ENCODE assay signal across 9 mouse cellular contexts in the genomic region with DNA sequence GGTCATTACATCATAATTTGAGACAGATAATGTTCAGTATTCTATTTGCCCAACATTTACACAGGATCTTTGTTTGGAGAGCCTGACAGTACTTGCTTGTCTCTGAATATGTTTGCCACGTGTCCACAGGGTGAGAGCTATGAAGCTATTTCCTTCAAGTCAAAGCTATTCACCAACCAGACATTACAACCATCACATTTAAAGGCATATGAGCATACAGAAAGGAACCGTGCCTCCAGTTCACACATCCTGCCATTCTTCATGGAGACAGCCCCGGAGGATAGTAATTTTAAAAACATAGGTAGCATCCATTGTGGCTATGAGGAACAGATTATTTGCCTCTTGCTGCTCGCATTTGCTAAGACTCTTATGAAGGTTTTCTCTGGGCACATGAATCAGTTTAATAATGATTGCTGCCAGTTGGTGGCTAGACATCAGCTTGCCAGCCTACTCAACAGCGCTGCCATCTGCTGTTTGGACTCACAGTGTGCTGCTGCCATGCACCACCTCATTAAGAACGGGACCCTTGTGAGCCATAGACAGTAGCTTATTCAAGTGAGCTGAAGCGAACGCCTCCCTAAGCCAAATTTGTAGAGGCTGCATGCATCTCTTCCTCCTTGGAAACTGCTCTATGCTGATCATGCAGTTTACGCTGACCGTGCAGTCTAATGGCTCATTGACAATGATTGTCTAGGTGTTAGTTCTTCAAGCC.
DNase-seq lines count a peak whose midpoint lies in the region; ATAC-seq lines count a peak whose summit lies in the region.
"Had no signal": no experiment of that assay in that cellular context is flagged by ENCODE, and none has a peak within 500 bp of the region (broad histone marks: within the 10 kb centered on the region; RNA-seq: fewer than 3 reads in every experiment).

No protein-coding gene starts in this region.

- 29% methylated on average over 10 of the region's 10 CpGs for WGBS in neural tube, embryonic 14.5 days

- no peak overlapping the region for H3K9ac ChIP-seq in neural tube, embryonic 14.5 days (replicated peaks; ENCODE audit: low read depth, low read length)
- H3K9ac ChIP-seq: limb, embryonic 15.5 days had no signal

- no peaks in the 10 kb centered on the region for H3K36me3 ChIP-seq in neural tube, embryonic 14.5 days (ENCODE audit: control insufficient read depth, insufficient read depth, low read length)
- H3K36me3 ChIP-seq: limb, embryonic 15.5 days had no signal

- H3K9me3 ChIP-seq in neural tube, embryonic 14.5 days (ENCODE audit: control insufficient read depth, low read length), result no peaks in the 10 kb centered on the region
- H3K9me3 ChIP-seq: limb, embryonic 15.5 days had no signal

- H3K27ac ChIP-seq in neural tube, embryonic 14.5 days (ENCODE audit: low read depth, low read length), result no peak overlapping the region
- H3K27ac ChIP-seq: limb, embryonic 15.5 days had no signal

- H3K4me2 ChIP-seq in neural tube, embryonic 14.5 days (ENCODE audit: low read depth, low read length), result peak overlapping the region; percentile 5
- H3K4me2 ChIP-seq: limb, embryonic 15.5 days had no signal

- H3K4me1 ChIP-seq in neural tube, embryonic 14.5 days (ENCODE audit: control insufficient read depth, insufficient read depth, low read length), result peaks cover 4% of the 10 kb centered on the region; the same call in 1 of the 2 replicates
- H3K4me1 ChIP-seq: limb, embryonic 15.5 days had no signal

- no peak overlapping the region for H3K4me3 ChIP-seq in neural tube, embryonic 14.5 days (ENCODE audit: low read depth, low read length)
- H3K4me3 ChIP-seq: limb, embryonic 15.5 days had no signal

- H3K27me3 ChIP-seq in neural tube, embryonic 14.5 days (ENCODE audit: control insufficient read depth, insufficient read depth, low read length), result no peaks in the 10 kb centered on the region
- H3K27me3 ChIP-seq: limb, embryonic 15.5 days had no signal

- peak; percentile 95 for ATAC-seq in neural tube, embryonic 14.5 days (ENCODE audit: low read depth)

- peak; percentile 30 to 51 for DNase-seq in kidney, postnatal 4 days
- DNase-seq in kidney, postnatal 14 days, result no peak
- peak; percentile 12 for DNase-seq in ZHBTc4 (ENCODE audit: low read depth, low spot score)
- peak; percentile 37 for DNase-seq in embryo, embryonic 11 days
- DNase-seq in layer of hippocampus, adult 8-10 months (ENCODE audit: low spot score in 2 of 2), result peak; percentile 86 to 89
- no peak for DNase-seq in gastrocnemius, postnatal 25 days
- no peak for DNase-seq in urinary bladder, postnatal 10 days (ENCODE audit: low spot score)

Comparison
In these comparisons a context has a peak if more than half of its experiments do, and no peak if none do; other contexts are left out.
1. DNase-seq: peak in kidney, postnatal 4 days (2 of 2), ZHBTc4 (single experiment), embryo, embryonic 11 days (single experiment) and layer of hippocampus, adult 8-10 months (2 of 2); none in kidney, postnatal 14 days (single experiment), gastrocnemius, postnatal 25 days (single experiment) and urinary bladder, postnatal 10 days (single experiment).